In genomic region chr14:120660321-120660781, GRCm38 (mm10) we compare ENCODE assay signal across 9 mouse cellular contexts.
A peak's percentile ranks its signal among the peaks of the same experiment; 100 is the strongest.
DNase-seq lines count a peak whose midpoint lies in the region; ATAC-seq and TF ChIP-seq lines count a peak whose summit lies in the region.
"Had no signal": no experiment of that assay in that cellular context is flagged by ENCODE, and none has a peak within 500 bp of the region (broad histone marks: within the 10 kb centered on the region; RNA-seq: fewer than 3 reads in every experiment).

No protein-coding gene starts in this region.

- no peak overlapping the region for H3K4me2 ChIP-seq in limb, embryonic 14.5 days (replicated peaks; ENCODE audit: low read depth, low read length, severe bottlenecking)
- no peak overlapping the region for H3K4me2 ChIP-seq in hindbrain, embryonic 11.5 days (replicated peaks; ENCODE audit: low read depth, low read length)
- H3K4me2 ChIP-seq: limb, embryonic 12.5 days had no signal

- no peaks in the 10 kb centered on the region for H3K4me1 ChIP-seq in ES-Bruce4 (ENCODE audit: control insufficient read depth, insufficient read depth, low read length)
- no peaks in the 10 kb centered on the region for H3K4me1 ChIP-seq in limb, embryonic 14.5 days (ENCODE audit: control insufficient read depth, insufficient read depth, low read length)
- no peaks in the 10 kb centered on the region for H3K4me1 ChIP-seq in hindbrain, embryonic 11.5 days (replicated peaks; ENCODE audit: control insufficient read depth, insufficient read depth, low read length)
- no peaks in the 10 kb centered on the region for H3K4me1 ChIP-seq in forebrain, embryonic 10.5 days
- H3K4me1 ChIP-seq: limb, embryonic 12.5 days had no signal

- no peaks in the 10 kb centered on the region; the same call in 1 of the 2 replicates for H3K9me3 ChIP-seq in ES-Bruce4 (replicated peaks; ENCODE audit: control insufficient read depth, insufficient read depth, low read length, poor library complexity, severe bottlenecking)
- no peaks in the 10 kb centered on the region for H3K9me3 ChIP-seq in limb, embryonic 14.5 days (ENCODE audit: control insufficient read depth, low read length)
- no peaks in the 10 kb centered on the region for H3K9me3 ChIP-seq in hindbrain, embryonic 11.5 days (ENCODE audit: control insufficient read depth, low read length)
- no peaks in the 10 kb centered on the region for H3K9me3 ChIP-seq in forebrain, embryonic 10.5 days
- H3K9me3 ChIP-seq: limb, embryonic 12.5 days had no signal

- TF ChIP-seq CTCF in ES-Bruce4 (IDR thresholded peaks at IDR 0.05; ENCODE audit: low read depth, low read length) = peak; percentile 53

- DNase-seq in 416B (ENCODE audit: low read depth) = peak; percentile 45
- peak; percentile 59 for DNase-seq in embryo, embryonic 10.5 days (ENCODE audit: low spot score)
- peak; percentile 7 to 48 for DNase-seq in kidney, adult 8-10 months
- peak; percentile 17 for DNase-seq in limb, embryonic 14.5 days (ENCODE audit: low spot score)
- peak; percentile 55 for DNase-seq in right cerebral cortex, postnatal 14 days
- DNase-seq in hindbrain, embryonic 11.5 days (ENCODE audit: low spot score) = no peak
- no peak for DNase-seq in forebrain, embryonic 10.5 days (ENCODE audit: extremely low spot score, low spot score)

- no peaks in the 10 kb centered on the region for H3K36me3 ChIP-seq in ES-Bruce4 (ENCODE audit: control insufficient read depth, insufficient read depth, low read length, poor library complexity, severe bottlenecking)
- H3K36me3 ChIP-seq in limb, embryonic 14.5 days (ENCODE audit: control insufficient read depth, insufficient read depth, low read length) = no peaks in the 10 kb centered on the region
- no peaks in the 10 kb centered on the region for H3K36me3 ChIP-seq in hindbrain, embryonic 11.5 days (ENCODE audit: control insufficient read depth, insufficient read depth, low read length)
- H3K36me3 ChIP-seq in forebrain, embryonic 10.5 days (replicated peaks) = no peaks in the 10 kb centered on the region
- H3K36me3 ChIP-seq: limb, embryonic 12.5 days had no signal

- no peaks in the 10 kb centered on the region for H3K27me3 ChIP-seq in ES-Bruce4 (ENCODE audit: control insufficient read depth, insufficient read depth, low read length, poor library complexity, severe bottlenecking)
- no peaks in the 10 kb centered on the region for H3K27me3 ChIP-seq in limb, embryonic 14.5 days (ENCODE audit: control insufficient read depth, insufficient read depth, low read length)
- no peaks in the 10 kb centered on the region for H3K27me3 ChIP-seq in hindbrain, embryonic 11.5 days (ENCODE audit: control insufficient read depth, insufficient read depth, low read length)
- H3K27me3 ChIP-seq in forebrain, embryonic 10.5 days (ENCODE audit: poor library complexity, severe bottlenecking) = no peaks in the 10 kb centered on the region
- H3K27me3 ChIP-seq: limb, embryonic 12.5 days had no signal

- TF ChIP-seq EP300 in ES-Bruce4 (IDR thresholded peaks at IDR 0.05; ENCODE audit: insufficient read depth, low read depth, low read length) = no peak

- H3K9ac ChIP-seq in ES-Bruce4 (ENCODE audit: low read depth, poor library complexity, severe bottlenecking) = no peak overlapping the region
- no peak overlapping the region for H3K9ac ChIP-seq in limb, embryonic 14.5 days (ENCODE audit: low read depth, low read length, severe bottlenecking)
- no peak overlapping the region for H3K9ac ChIP-seq in hindbrain, embryonic 11.5 days (ENCODE audit: low read depth, low read length)
- H3K9ac ChIP-seq: limb, embryonic 12.5 days had no signal

- no peak for ATAC-seq in limb, embryonic 14.5 days (ENCODE audit: low FRiP score, low read depth)
- no peak for ATAC-seq in hindbrain, embryonic 11.5 days (ENCODE audit: low FRiP score)

- WGBS in limb, embryonic 14.5 days = 59% methylated on average over 6 of the region's 6 CpGs
- WGBS in hindbrain, embryonic 11.5 days = 72% methylated on average over 6 of the region's 6 CpGs
- 80% methylated on average over 6 of the region's 6 CpGs for WGBS in forebrain, embryonic 10.5 days

- no peak overlapping the region for H3K4me3 ChIP-seq in ES-Bruce4 (ENCODE audit: low read depth, low read length)
- no peak overlapping the region for H3K4me3 ChIP-seq in limb, embryonic 14.5 days (replicated peaks; ENCODE audit: low read length)
- no peak overlapping the region for H3K4me3 ChIP-seq in hindbrain, embryonic 11.5 days (ENCODE audit: low read depth, low read length)
- no peak overlapping the region for H3K4me3 ChIP-seq in forebrain, embryonic 10.5 days
- H3K4me3 ChIP-seq: limb, embryonic 12.5 days had no signal

- no peak for TF ChIP-seq POLR2A in ES-Bruce4 (IDR thresholded peaks at IDR 0.05; ENCODE audit: insufficient read depth, low read length)
- no peak for TF ChIP-seq POLR2A in limb, embryonic 14.5 days (IDR thresholded peaks at IDR 0.05; ENCODE audit: borderline replicate concordance, extremely low read depth, insufficient read depth, insufficient read length)

- no peak overlapping the region for H3K27ac ChIP-seq in ES-Bruce4 (ENCODE audit: insufficient read depth, low read length)
- H3K27ac ChIP-seq in limb, embryonic 14.5 days (replicated peaks; ENCODE audit: low read depth, low read length) = no peak overlapping the region
- H3K27ac ChIP-seq in hindbrain, embryonic 11.5 days (ENCODE audit: low read depth, low read length) = no peak overlapping the region
- H3K27ac ChIP-seq in forebrain, embryonic 10.5 days = no peak overlapping the region
- H3K27ac ChIP-seq: limb, embryonic 12.5 days had no signal

Comparison
In these comparisons a context has a peak if more than half of its experiments do, and no peak if none do; other contexts are left out.
1. DNase-seq: peak in 416B (single experiment), embryo, embryonic 10.5 days (single experiment), kidney, adult 8-10 months (2 of 2), limb, embryonic 14.5 days (single experiment) and right cerebral cortex, postnatal 14 days (single experiment); none in hindbrain, embryonic 11.5 days (single experiment) and forebrain, embryonic 10.5 days (single experiment).